Comparison of ENCODE assay signal across 8 mouse cellular contexts in the genomic region with DNA sequence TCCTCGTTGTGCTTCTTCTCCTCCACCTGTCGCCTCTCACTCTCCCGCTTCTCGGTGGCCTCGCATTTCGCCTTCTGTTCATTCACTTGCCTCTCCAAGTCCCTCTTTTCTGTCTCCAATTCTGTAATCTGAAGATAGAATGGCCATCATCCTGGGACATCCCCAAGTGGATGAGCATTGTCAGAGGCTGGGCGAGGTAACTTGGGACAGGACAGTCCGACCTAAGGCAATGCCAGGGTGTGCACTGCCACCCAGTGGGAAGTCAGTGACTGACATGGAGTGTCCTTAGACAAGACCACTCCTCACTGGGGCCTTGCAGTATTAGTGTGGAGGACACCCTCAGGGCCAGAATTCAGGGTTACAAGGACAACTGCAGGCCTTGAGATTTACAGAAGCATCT. TPM values are rescaled to one million over a fixed set of nuclear protein-coding genes. Genes with fewer than 3 reads are reported as not detected.
DNase-seq lines count a peak whose midpoint lies in the region; ATAC-seq and TF ChIP-seq lines count a peak whose summit lies in the region.

No protein-coding gene starts in this region.

- no peaks in the 10 kb centered on the region for H3K27me3 ChIP-seq in cerebellum, adult 2 months (ENCODE audit: control insufficient read depth, insufficient read depth, low read length)
- no peaks in the 10 kb centered on the region for H3K27me3 ChIP-seq in intestine, postnatal 0 days (replicated peaks; ENCODE audit: control insufficient read depth, insufficient read depth, low read length)
- H3K27me3 ChIP-seq in limb, embryonic 10.5 days (ENCODE audit: low read depth, poor library complexity, severe bottlenecking) = peaks cover 38% of the 10 kb centered on the region
- no peaks in the 10 kb centered on the region for H3K27me3 ChIP-seq in midbrain, embryonic 10.5 days (ENCODE audit: low read depth, poor library complexity, severe bottlenecking)

- no peak overlapping the region for H3K27ac ChIP-seq in cerebellum, adult 2 months (ENCODE audit: insufficient read depth, low read length)
- no peak overlapping the region for H3K27ac ChIP-seq in intestine, postnatal 0 days (ENCODE audit: low read depth, low read length)
- no peak overlapping the region for H3K27ac ChIP-seq in limb, embryonic 10.5 days
- 0 out of 2 replicates have a peak overlapping the region, but pooled peaks have one; percentile 19 for H3K27ac ChIP-seq in midbrain, embryonic 10.5 days (replicated peaks)

- no peaks in the 10 kb centered on the region for H3K4me1 ChIP-seq in cerebellum, adult 2 months (ENCODE audit: control insufficient read depth, insufficient read depth, low read length)
- no peaks in the 10 kb centered on the region for H3K4me1 ChIP-seq in intestine, postnatal 0 days (replicated peaks; ENCODE audit: control insufficient read depth, insufficient read depth, low read length)
- peaks cover 39% of the 10 kb centered on the region for H3K4me1 ChIP-seq in limb, embryonic 10.5 days
- peaks cover 21% of the 10 kb centered on the region for H3K4me1 ChIP-seq in midbrain, embryonic 10.5 days

- peak; percentile 68 for TF ChIP-seq CTCF in cerebellum, adult 2 months (IDR thresholded peaks at IDR 0.05; ENCODE audit: borderline replicate concordance, insufficient read depth, low read depth, low read length)
- TF ChIP-seq CTCF in intestine, postnatal 0 days (IDR thresholded peaks at IDR 0.05; ENCODE audit: low read depth) = peak; percentile 94

- peak; percentile 75 for ATAC-seq in granulocyte monocyte progenitor cell, adult 5-6 weeks (replicated peaks; ENCODE audit: poor library complexity, severe bottlenecking)
- ATAC-seq in intestine, postnatal 0 days = peak; percentile 52; the same call in 1 of the 2 replicates

- H3K9ac ChIP-seq in intestine, postnatal 0 days (ENCODE audit: low read depth, low read length) = no peak overlapping the region

- no peak for TF ChIP-seq POLR2A in cerebellum, adult 2 months (IDR thresholded peaks at IDR 0.05; ENCODE audit: borderline replicate concordance, insufficient read depth, low read length)

- no peak overlapping the region for H3K4me3 ChIP-seq in cerebellum, adult 2 months (replicated peaks; ENCODE audit: insufficient read depth, low read depth, low read length)
- no peak overlapping the region for H3K4me3 ChIP-seq in intestine, postnatal 0 days (ENCODE audit: low read depth, low read length)
- peak overlapping the region; percentile 13; the same call in 1 of the 2 replicates for H3K4me3 ChIP-seq in limb, embryonic 10.5 days
- peak overlapping the region; percentile 43 for H3K4me3 ChIP-seq in midbrain, embryonic 10.5 days

- WGBS in cerebellum, adult 2 months = 4% methylated on average over 8 of the region's 8 CpGs
- WGBS in intestine, postnatal 0 days = 2% methylated on average over 8 of the region's 8 CpGs
- WGBS in limb, embryonic 10.5 days = 3% methylated on average over 8 of the region's 8 CpGs
- 3% methylated on average over 8 of the region's 8 CpGs for WGBS in midbrain, embryonic 10.5 days

- peak overlapping the region; percentile 47 for H3K4me2 ChIP-seq in intestine, postnatal 0 days (replicated peaks; ENCODE audit: low read depth)

- H3K9me3 ChIP-seq in intestine, postnatal 0 days (ENCODE audit: control insufficient read depth) = no peaks in the 10 kb centered on the region
- H3K9me3 ChIP-seq in limb, embryonic 10.5 days (replicated peaks) = no peaks in the 10 kb centered on the region
- no peaks in the 10 kb centered on the region for H3K9me3 ChIP-seq in midbrain, embryonic 10.5 days (replicated peaks)

- peaks cover 23% of the 10 kb centered on the region for H3K36me3 ChIP-seq in intestine, postnatal 0 days (ENCODE audit: control insufficient read depth, insufficient read depth)
- peaks cover 23% of the 10 kb centered on the region for H3K36me3 ChIP-seq in limb, embryonic 10.5 days
- H3K36me3 ChIP-seq in midbrain, embryonic 10.5 days = peaks cover 26% of the 10 kb centered on the region

- peak; percentile 20 to 32 for DNase-seq in cerebellum, adult 2 months
- no peak for DNase-seq in cerebellum, adult 9-11 months
- peak; percentile 87 for DNase-seq in embryo, embryonic 10.5 days (ENCODE audit: low spot score)
- DNase-seq in limb, embryonic 10.5 days (ENCODE audit: low spot score) = peak; percentile 70
- DNase-seq in midbrain, embryonic 10.5 days (ENCODE audit: low spot score) = peak; percentile 73
- peak; percentile 17 for DNase-seq in skeletal muscle tissue, adult 2 months (ENCODE audit: low read depth, low spot score)

RNA-seq across cellular contexts. Expression of a gene that starts 6.5 kb away (rescaled TPM):
- polyA plus RNA-seq in cerebellum, adult 2 months (2012; rRNA removed) = 1.1 and 1.8 TPM in 2 replicates
- total RNA-seq in granulocyte monocyte progenitor cell, adult 5-6 weeks (2014; fragmentation: Nextera tagmentation) = not detected in 2 replicates
- total RNA-seq in granulocyte monocyte progenitor cell, adult 5-6 weeks (2017) = not detected in 2 replicates
- polyA plus RNA-seq in intestine, postnatal 0 days (2015; fragmentation: Nextera tagmentation; extraction: Ambion mirVana) = not detected in 2 replicates
- 0.09 and 0.15 TPM in 2 replicates for polyA plus RNA-seq in limb, embryonic 10.5 days (2016; fragmentation: Nextera tagmentation; extraction: Ambion mirVana)
- 0.32 and 0.56 TPM in 2 replicates for polyA plus RNA-seq in midbrain, embryonic 10.5 days (2016; fragmentation: Nextera tagmentation; extraction: Ambion mirVana)

RNA-seq across cellular contexts. Expression of a gene that starts 7.4 kb away (rescaled TPM):
- 13.5 and 14.5 TPM in 2 replicates for polyA plus RNA-seq in cerebellum, adult 2 months (2012; rRNA removed)
- total RNA-seq in granulocyte monocyte progenitor cell, adult 5-6 weeks (2014; fragmentation: Nextera tagmentation) = 23.9 and 28.5 TPM in 2 replicates
- 28.5 and 30.5 TPM in 2 replicates for total RNA-seq in granulocyte monocyte progenitor cell, adult 5-6 weeks (2017)
- polyA plus RNA-seq in intestine, postnatal 0 days (2015; fragmentation: Nextera tagmentation; extraction: Ambion mirVana) = 13.6 and 15.5 TPM in 2 replicates
- 35.5 and 35.7 TPM in 2 replicates for polyA plus RNA-seq in limb, embryonic 10.5 days (2016; fragmentation: Nextera tagmentation; extraction: Ambion mirVana)
- 31.4 and 32.3 TPM in 2 replicates for polyA plus RNA-seq in midbrain, embryonic 10.5 days (2016; fragmentation: Nextera tagmentation; extraction: Ambion mirVana)

RNA-seq across cellular contexts. Expression of a gene that starts 25.9 kb away (rescaled TPM):
- 87.7 and 94.2 TPM in 2 replicates for polyA plus RNA-seq in cerebellum, adult 2 months (2012; rRNA removed)
- 53.2 and 99.6 TPM in 2 replicates for total RNA-seq in granulocyte monocyte progenitor cell, adult 5-6 weeks (2014; fragmentation: Nextera tagmentation)
- 42.4 and 52.9 TPM in 2 replicates for total RNA-seq in granulocyte monocyte progenitor cell, adult 5-6 weeks (2017)
- 23.0 and 24.8 TPM in 2 replicates for polyA plus RNA-seq in intestine, postnatal 0 days (2015; fragmentation: Nextera tagmentation; extraction: Ambion mirVana)
- polyA plus RNA-seq in limb, embryonic 10.5 days (2016; fragmentation: Nextera tagmentation; extraction: Ambion mirVana) = 64.2 and 70.9 TPM in 2 replicates
- 86.3 and 88.2 TPM in 2 replicates for polyA plus RNA-seq in midbrain, embryonic 10.5 days (2016; fragmentation: Nextera tagmentation; extraction: Ambion mirVana)

RNA-seq across cellular contexts. Expression of a gene that starts 42.6 kb away (rescaled TPM):
- polyA plus RNA-seq in cerebellum, adult 2 months (2012; rRNA removed) = 84.6 and 85.4 TPM in 2 replicates
- 67.9 and 84.5 TPM in 2 replicates for total RNA-seq in granulocyte monocyte progenitor cell, adult 5-6 weeks (2014; fragmentation: Nextera tagmentation)
- 161 and 163 TPM in 2 replicates for total RNA-seq in granulocyte monocyte progenitor cell, adult 5-6 weeks (2017)
- 28.6 and 30.9 TPM in 2 replicates for polyA plus RNA-seq in intestine, postnatal 0 days (2015; fragmentation: Nextera tagmentation; extraction: Ambion mirVana)
- 83.5 and 83.7 TPM in 2 replicates for polyA plus RNA-seq in limb, embryonic 10.5 days (2016; fragmentation: Nextera tagmentation; extraction: Ambion mirVana)
- polyA plus RNA-seq in midbrain, embryonic 10.5 days (2016; fragmentation: Nextera tagmentation; extraction: Ambion mirVana) = 92.1 TPM in 2 replicates

Comparison
In these comparisons a context has a peak if more than half of its experiments do, and no peak if none do; other contexts are left out.
1. H3K4me3 ChIP-seq: peak in limb, embryonic 10.5 days (single experiment) and midbrain, embryonic 10.5 days (single experiment); none in cerebellum, adult 2 months (single experiment) and intestine, postnatal 0 days (single experiment).